Mouse (Mus musculus) CH12.LX (cell line): ENCODE data around the gene Rnd3.

Source experiments
- MXI1 ChIP-seq: IDR thresholded peaks from 2 replicates; pipeline ENCODE4 v1.6.1; 2011; ENCODE audit warnings: mild to moderate bottlenecking, low read depth, low read length, improper control_type of control experiment
- TCF12 ChIP-seq: IDR thresholded peaks from 2 replicates; pipeline ENCODE4 v1.6.1; 2014; ENCODE audit warnings: low read depth, mild to moderate bottlenecking, inconsistent platforms, low read length, improper control_type of control experiment

DNA sequence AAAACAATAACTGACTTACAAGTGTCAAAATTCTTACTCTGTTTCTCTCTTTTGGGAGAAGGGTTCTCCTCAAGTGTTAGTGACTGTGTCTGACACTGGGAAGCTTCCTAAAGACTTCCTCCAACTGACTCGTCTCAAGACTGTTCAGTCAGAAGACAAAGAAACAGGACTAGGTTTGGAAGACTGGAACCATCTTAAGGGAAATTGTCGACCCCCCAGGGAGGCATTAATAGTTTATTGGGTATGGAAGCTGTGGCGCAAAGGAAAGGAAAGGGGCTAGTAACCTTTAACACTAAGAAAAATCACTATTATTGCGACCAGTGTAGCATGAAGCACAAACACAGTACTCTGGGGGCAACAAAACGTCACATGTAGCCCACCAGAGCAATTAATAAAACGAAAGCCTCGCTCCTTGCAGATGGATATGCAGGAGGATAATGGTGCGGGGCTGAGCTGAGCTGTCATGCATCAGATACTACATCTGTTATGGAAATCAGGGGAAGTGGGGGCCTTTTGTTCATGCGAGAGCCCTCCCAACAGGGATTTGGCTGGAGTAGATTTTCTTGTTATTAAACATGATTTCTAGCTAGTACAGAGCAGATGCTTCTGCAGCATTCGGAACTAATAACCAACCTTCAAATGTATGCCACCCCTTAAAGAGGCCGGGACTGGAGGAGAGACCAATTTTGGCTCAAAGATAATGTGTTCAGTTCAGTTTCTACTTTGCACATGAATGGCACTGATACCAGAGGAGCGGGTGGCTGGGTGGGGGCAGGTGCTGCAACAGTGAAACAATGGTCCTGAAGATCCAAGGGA, 61.4 kb downstream of the Rnd3 start:
- TF ChIP-seq MXI1, result no peak
- TF ChIP-seq TCF12, result no peak
